Mouse (Mus musculus): ENCODE results near the gene Slx4. TPM values are rescaled to one million over a fixed set of nuclear protein-coding genes. Genes with fewer than 3 reads are reported as not detected.
"Not testable (repeated sequence)": the region's sequence is repeated elsewhere in the genome, so short reads cannot be mapped to it uniquely, and the experiment has no call there.

Slx4 gene
- polyA plus RNA-seq, 1 experiment from 2014 or later = 30.3 TPM

GRCm38 (mm10) chr16:3983146-3983700, 20.3 kb downstream of the Slx4 start:
- no peaks in the 10 kb centered on the region for H3K9me3 ChIP-seq
- WGBS = 52% methylated on average over 7 of the region's 7 CpGs
- ATAC-seq (ENCODE audit: low FRiP score, low read depth) = no peak
- H3K27me3 ChIP-seq = no peaks in the 10 kb centered on the region
- no peak overlapping the region for H3K4me2 ChIP-seq (replicated peaks)
- no peaks in the 10 kb centered on the region for H3K4me1 ChIP-seq
- H3K4me3 ChIP-seq = no peak overlapping the region
- no peak overlapping the region for H3K9ac ChIP-seq (replicated peaks)
- peaks cover 98% of the 10 kb centered on the region for H3K36me3 ChIP-seq
- no peak overlapping the region for H3K27ac ChIP-seq (replicated peaks)

GRCm38 (mm10) chr16:3982173-3982572, 21.4 kb downstream of the Slx4 start:
- 93% methylated on average over 4 of the region's 4 CpGs for WGBS
- H3K36me3 ChIP-seq = peaks cover 93% of the 10 kb centered on the region
- no peak for ATAC-seq (ENCODE audit: low FRiP score, low read depth)
- no peaks in the 10 kb centered on the region for H3K27me3 ChIP-seq
- no peaks in the 10 kb centered on the region for H3K9me3 ChIP-seq
- no peak overlapping the region for H3K9ac ChIP-seq (replicated peaks)
- H3K4me2 ChIP-seq (replicated peaks) = no peak overlapping the region
- H3K27ac ChIP-seq (replicated peaks) = no peak overlapping the region
- H3K4me3 ChIP-seq = no peak overlapping the region
- H3K4me1 ChIP-seq = no peaks in the 10 kb centered on the region

GRCm38 (mm10) chr16:3976712-3977111, 26.9 kb downstream of the Slx4 start:
- no peaks in the 10 kb centered on the region for H3K4me1 ChIP-seq
- H3K4me2 ChIP-seq (replicated peaks) = no peak overlapping the region
- 54% methylated on average over 3 of the region's 3 CpGs for WGBS
- H3K9me3 ChIP-seq = no peaks in the 10 kb centered on the region
- no peak for ATAC-seq (ENCODE audit: low FRiP score, low read depth)
- H3K9ac ChIP-seq (replicated peaks) = no peak overlapping the region
- H3K27ac ChIP-seq (replicated peaks) = no peak overlapping the region
- peaks cover 40% of the 10 kb centered on the region for H3K36me3 ChIP-seq
- no peak overlapping the region for H3K4me3 ChIP-seq
- no peaks in the 10 kb centered on the region for H3K27me3 ChIP-seq

- Histone ChIP-seq H3K4me3 (no peak within 1 kb of the TSS), H3K9ac (replicated peaks) (no peak within 1 kb of the TSS), H3K27me3 (no peaks in the 10 kb centered on the region), H3K4me1 (no peaks in the 10 kb centered on the region), H3K27ac (replicated peaks) (no peak within 1 kb of the TSS), H3K4me2 (replicated peaks) (no peak within 1 kb of the TSS), H3K9me3 (no peaks in the 10 kb centered on the region), H3K36me3 (peaks cover 35% of the 10 kb centered on the region)
- 0 out of 2 replicates have a peak, but pooled peaks have one; percentile 30 for ATAC-seq (ENCODE audit: low FRiP score, low read depth)
- WGBS = 72% methylated on average over 4 of the region's 4 CpGs
These were observed 27.3 kb downstream of the Slx4 start, which contains the start of gene Nlrc3 for GRCm38 (mm10) chr16:3976251-3976671. Gene Nlrc3, minus strand, starts transcription at chr16:3976632.

GRCm38 (mm10) chr16:3975658-3976057, 27.9 kb downstream of the Slx4 start:
- WGBS = 91% methylated on average over 7 of the region's 7 CpGs
- H3K9ac ChIP-seq (replicated peaks) = no peak overlapping the region
- H3K4me1 ChIP-seq = no peaks in the 10 kb centered on the region

GRCm38 (mm10) chr16:3974456-3974855, 29.1 kb downstream of the Slx4 start:
- H3K4me1 ChIP-seq; H3K27me3 ChIP-seq; H3K9ac ChIP-seq (replicated peaks); H3K9me3 ChIP-seq; ATAC-seq (ENCODE audit: low FRiP score, low read depth); H3K4me3 ChIP-seq; H3K4me2 ChIP-seq (replicated peaks); H3K27ac ChIP-seq (replicated peaks): not testable (repeated sequence)
- WGBS = 93% methylated on average over 19 of the region's 19 CpGs
- peaks cover 17% of the 10 kb centered on the region for H3K36me3 ChIP-seq

More at GRCm38 (mm10) chr16:3975658-3976057, 27.9 kb downstream of the Slx4 start:
- no peak overlapping the region for H3K4me3 ChIP-seq
- no peak overlapping the region for H3K27ac ChIP-seq (replicated peaks)
- H3K9me3 ChIP-seq = no peaks in the 10 kb centered on the region
- H3K36me3 ChIP-seq = peaks cover 29% of the 10 kb centered on the region
- no peak overlapping the region for H3K4me2 ChIP-seq (replicated peaks)
- no peak for ATAC-seq (ENCODE audit: low FRiP score, low read depth)
- no peaks in the 10 kb centered on the region for H3K27me3 ChIP-seq

GRCm38 (mm10) chr16:3965534-3965933, 38.0 kb downstream of the Slx4 start:
- H3K4me2 ChIP-seq (replicated peaks) = no peak overlapping the region
- no peak overlapping the region for H3K27ac ChIP-seq (replicated peaks)
- ATAC-seq (ENCODE audit: low FRiP score, low read depth) = no peak
- H3K36me3 ChIP-seq = no peaks in the 10 kb centered on the region
- no peaks in the 10 kb centered on the region for H3K27me3 ChIP-seq
- no peaks in the 10 kb centered on the region for H3K9me3 ChIP-seq
- H3K4me3 ChIP-seq = no peak overlapping the region
- 83% methylated on average over 3 of the region's 3 CpGs for WGBS
- no peak overlapping the region for H3K9ac ChIP-seq (replicated peaks)
- H3K4me1 ChIP-seq = no peaks in the 10 kb centered on the region

- Histone ChIP-seq H3K36me3 (no peaks in the 10 kb centered on the region), H3K27me3 (no peaks in the 10 kb centered on the region), H3K4me1 (no peaks in the 10 kb centered on the region), H3K9me3 (no peaks in the 10 kb centered on the region), H3K4me2 (replicated peaks) (no peak overlapping the region), H3K4me3 (no peak overlapping the region), H3K9ac (replicated peaks) (no peak overlapping the region), H3K27ac (replicated peaks) (no peak overlapping the region)
- 88% methylated on average over 10 of the region's 10 CpGs for WGBS
- no peak for ATAC-seq (ENCODE audit: low FRiP score, low read depth)
These were observed 38.6 kb downstream of the Slx4 start for GRCm38 (mm10) chr16:3964990-3965389.

- ATAC-seq (ENCODE audit: low FRiP score, low read depth) = no peak
- Histone ChIP-seq H3K4me2 (replicated peaks) (no peak overlapping the region), H3K36me3 (no peaks in the 10 kb centered on the region), H3K9ac (replicated peaks) (no peak overlapping the region), H3K4me3 (no peak overlapping the region), H3K27ac (replicated peaks) (no peak overlapping the region), H3K4me1 (no peaks in the 10 kb centered on the region), H3K9me3 (no peaks in the 10 kb centered on the region), H3K27me3 (no peaks in the 10 kb centered on the region)
- WGBS = 77% methylated on average over 2 of the region's 2 CpGs
These were observed 44.3 kb downstream of the Slx4 start for GRCm38 (mm10) chr16:3959261-3959660.

- Histone ChIP-seq H3K4me2 (replicated peaks) (no peak overlapping the region), H3K4me3 (no peak overlapping the region), H3K9me3 (no peaks in the 10 kb centered on the region), H3K4me1 (no peaks in the 10 kb centered on the region), H3K9ac (replicated peaks) (no peak overlapping the region), H3K27ac (replicated peaks) (no peak overlapping the region), H3K27me3 (no peaks in the 10 kb centered on the region), H3K36me3 (no peaks in the 10 kb centered on the region)
- ATAC-seq (ENCODE audit: low FRiP score, low read depth) = no peak
- WGBS = 86% methylated on average over 6 of the region's 6 CpGs
These were observed 47.2 kb downstream of the Slx4 start for GRCm38 (mm10) chr16:3956369-3956768.

- Histone ChIP-seq H3K36me3 (no peaks in the 10 kb centered on the region), H3K9me3 (no peaks in the 10 kb centered on the region), H3K27me3 (no peaks in the 10 kb centered on the region), H3K4me2 (replicated peaks) (no peak overlapping the region), H3K9ac (replicated peaks) (no peak overlapping the region), H3K4me3 (no peak overlapping the region), H3K27ac (replicated peaks) (no peak overlapping the region), H3K4me1 (no peaks in the 10 kb centered on the region)
- ATAC-seq (ENCODE audit: low FRiP score, low read depth) = no peak
- WGBS = 94% methylated on average over 1 of the region's 1 CpGs
These were observed 52.4 kb downstream of the Slx4 start for GRCm38 (mm10) chr16:3951141-3951540.

- Histone ChIP-seq H3K4me3 (no peak overlapping the region), H3K27ac (replicated peaks) (no peak overlapping the region), H3K27me3 (no peaks in the 10 kb centered on the region), H3K36me3 (peaks cover 62% of the 10 kb centered on the region), H3K4me1 (no peaks in the 10 kb centered on the region), H3K4me2 (replicated peaks) (no peak overlapping the region), H3K9me3 (no peaks in the 10 kb centered on the region), H3K9ac (replicated peaks) (no peak overlapping the region)
- 87% methylated on average over 4 of the region's 4 CpGs for WGBS
- no peak for ATAC-seq (ENCODE audit: low FRiP score, low read depth)
These were observed 68.9 kb downstream of the Slx4 start for GRCm38 (mm10) chr16:3934701-3935100.

- H3K4me1 ChIP-seq = no peaks in the 10 kb centered on the region
- H3K27ac ChIP-seq (replicated peaks) = no peak overlapping the region
- peaks cover 66% of the 10 kb centered on the region for H3K36me3 ChIP-seq
- H3K4me3 ChIP-seq = no peak overlapping the region
- WGBS = 91% methylated on average over 1 of the region's 1 CpGs
- no peak overlapping the region for H3K4me2 ChIP-seq (replicated peaks)
- H3K9ac ChIP-seq (replicated peaks) = no peak overlapping the region
- no peak for ATAC-seq (ENCODE audit: low FRiP score, low read depth)
- no peaks in the 10 kb centered on the region for H3K9me3 ChIP-seq
- no peaks in the 10 kb centered on the region for H3K27me3 ChIP-seq
These were observed 69.5 kb downstream of the Slx4 start for GRCm38 (mm10) chr16:3934091-3934490.
